Mouse (Mus musculus) left cerebral cortex, postnatal 25 days (tissue): ENCODE measurements at regions not wholly inside any gene's neighbourhood (a gene's known extent, or its start where the extent isn't known, plus 50 kb on each side); places are given as distances from the start of the nearest gene placed in this dataset.
"Not testable (repeated sequence)": the region's sequence is repeated elsewhere in the genome, so short reads cannot be mapped to it uniquely, and the experiment has no call there.

Experiments
- DNase-seq, 2 experiments: peaks; one replicate each; pipeline ENCODE4 v3.0.0; 2022; ENCODE audit warnings: low spot score in 2 of 2, mixed read lengths in 1 of 2
- intact Hi-C: fragments of 180-260 bp; cut with DNase I; formaldehyde crosslinking; loops from one replicate; pipeline ENCODE4 v1.15.1; 2025

DNA sequence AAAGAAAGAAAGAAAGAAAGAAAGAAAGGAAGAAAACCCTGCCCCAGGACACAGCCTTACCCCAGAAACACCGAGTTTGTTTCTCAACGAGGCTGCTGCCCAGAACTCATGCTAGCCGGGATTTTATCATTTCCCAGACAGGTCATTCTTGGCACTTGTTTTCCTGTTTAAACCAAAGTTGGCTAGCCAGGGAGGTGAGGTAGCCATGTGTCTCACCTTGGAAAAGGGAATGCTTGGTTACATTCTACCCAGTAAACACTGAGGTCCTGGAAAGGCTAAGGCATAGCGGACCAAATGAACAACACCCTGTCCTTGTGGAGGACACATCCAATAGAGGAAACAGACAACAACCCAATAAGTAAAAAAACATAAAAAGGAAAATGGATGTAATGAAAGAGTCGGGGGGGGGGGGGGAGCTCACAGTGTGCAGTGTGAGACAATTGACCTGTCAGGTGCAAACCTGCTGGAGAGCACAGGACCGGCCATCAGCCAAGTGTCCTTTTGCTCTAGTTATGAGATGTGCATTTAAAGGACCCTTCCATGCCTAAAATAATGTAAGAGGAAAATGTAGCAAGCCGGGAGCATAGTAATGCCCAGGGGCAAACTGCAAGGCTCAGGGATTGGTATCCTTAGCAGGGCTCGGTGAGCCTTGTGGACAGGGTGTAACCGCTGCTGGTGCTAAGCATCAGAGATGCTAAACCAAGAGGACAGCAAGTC is 78.2 kb upstream of the Fzd7 start:
- intact Hi-C loops: no loop called here
- no peak for DNase-seq

DNA sequence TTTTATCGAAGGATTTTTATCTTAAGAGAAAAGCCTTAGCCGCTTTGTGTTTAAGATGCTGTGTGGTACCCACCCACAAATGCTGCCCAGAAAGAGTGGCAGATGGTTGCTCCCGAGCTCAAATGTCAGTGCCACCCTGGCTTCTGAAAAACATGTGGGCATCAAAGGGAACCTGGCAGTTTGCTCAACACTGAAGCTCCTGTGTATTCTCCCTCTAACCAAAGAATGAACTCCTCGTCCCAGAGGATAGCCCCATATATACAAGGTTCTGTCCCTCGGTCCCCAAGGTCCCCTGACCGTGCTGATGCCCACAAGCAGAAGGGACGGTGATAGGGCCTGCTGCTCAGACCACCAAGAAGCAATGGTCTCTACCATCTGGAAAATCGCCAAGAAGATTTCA is 76.9 kb upstream of the Fzd7 start:
- peak in 1 of 2 experiments; percentile 35 for DNase-seq

GRCm38 (mm10) chr1:59406741-59407306 is 75.4 kb upstream of the Fzd7 start:
- DNase-seq: no peak
- intact Hi-C loops: no loop called here

More for the DNA sequence above, 76.9 kb upstream of the Fzd7 start:
- intact Hi-C loops: no loop called here

- no peak for DNase-seq
- intact Hi-C loops: no loop called here
These were observed 72.6 kb upstream of the Fzd7 start for GRCm38 (mm10) chr1:59409585-59410160.

GRCm38 (mm10) chr1:59413264-59413663 is 69.0 kb upstream of the Fzd7 start:
- no peak for DNase-seq
- intact Hi-C loops: no loop called here

GRCm38 (mm10) chr1:59414401-59415210 is 67.6 kb upstream of the Fzd7 start:
- intact Hi-C loops: no loop called here

DNA sequence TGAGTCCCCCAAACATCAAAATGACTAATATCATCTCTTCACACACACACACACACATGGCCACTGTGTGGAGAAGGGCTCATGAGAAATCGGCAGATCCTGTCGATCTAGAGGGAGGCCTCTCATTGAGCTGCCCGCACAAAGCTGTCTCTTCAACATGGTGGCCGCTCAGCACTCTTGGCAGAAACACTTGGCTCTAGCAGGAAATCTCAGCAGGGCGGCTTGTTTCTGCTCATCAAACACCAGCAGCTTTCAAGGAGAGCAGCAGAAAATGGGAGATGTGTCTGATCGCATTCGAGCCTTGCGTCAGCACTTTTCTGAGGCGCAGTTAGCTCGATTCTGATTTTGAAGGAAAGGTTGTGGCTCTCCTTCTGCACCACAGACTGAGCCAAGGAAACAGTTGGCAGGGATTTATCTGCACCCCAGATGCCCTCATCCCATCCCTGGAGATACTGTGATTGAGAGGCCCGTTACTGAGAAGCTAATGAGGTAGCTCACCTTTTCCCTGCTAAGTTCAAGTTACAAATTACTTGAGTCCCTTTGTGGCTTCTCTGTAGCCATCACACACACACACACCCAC is 66.4 kb upstream of the Fzd7 start:
- peak; percentile 8 to 22 for DNase-seq
- intact Hi-C loops: no loop called here

More at GRCm38 (mm10) chr1:59414401-59415210, 67.6 kb upstream of the Fzd7 start:
- no peak for DNase-seq

GRCm38 (mm10) chr1:59417317-59417716 is 64.9 kb upstream of the Fzd7 start:
- intact Hi-C loops: no loop called here
- DNase-seq: no peak

GRCm38 (mm10) chr1:59417962-59418361 is 64.3 kb upstream of the Fzd7 start:
- intact Hi-C loops: no loop called here

GRCm38 (mm10) chr1:59418748-59419147 is 63.5 kb upstream of the Fzd7 start:
- DNase-seq: no peak
- intact Hi-C loops: no loop called here

More at GRCm38 (mm10) chr1:59417962-59418361, 64.3 kb upstream of the Fzd7 start:
- no peak for DNase-seq

DNA sequence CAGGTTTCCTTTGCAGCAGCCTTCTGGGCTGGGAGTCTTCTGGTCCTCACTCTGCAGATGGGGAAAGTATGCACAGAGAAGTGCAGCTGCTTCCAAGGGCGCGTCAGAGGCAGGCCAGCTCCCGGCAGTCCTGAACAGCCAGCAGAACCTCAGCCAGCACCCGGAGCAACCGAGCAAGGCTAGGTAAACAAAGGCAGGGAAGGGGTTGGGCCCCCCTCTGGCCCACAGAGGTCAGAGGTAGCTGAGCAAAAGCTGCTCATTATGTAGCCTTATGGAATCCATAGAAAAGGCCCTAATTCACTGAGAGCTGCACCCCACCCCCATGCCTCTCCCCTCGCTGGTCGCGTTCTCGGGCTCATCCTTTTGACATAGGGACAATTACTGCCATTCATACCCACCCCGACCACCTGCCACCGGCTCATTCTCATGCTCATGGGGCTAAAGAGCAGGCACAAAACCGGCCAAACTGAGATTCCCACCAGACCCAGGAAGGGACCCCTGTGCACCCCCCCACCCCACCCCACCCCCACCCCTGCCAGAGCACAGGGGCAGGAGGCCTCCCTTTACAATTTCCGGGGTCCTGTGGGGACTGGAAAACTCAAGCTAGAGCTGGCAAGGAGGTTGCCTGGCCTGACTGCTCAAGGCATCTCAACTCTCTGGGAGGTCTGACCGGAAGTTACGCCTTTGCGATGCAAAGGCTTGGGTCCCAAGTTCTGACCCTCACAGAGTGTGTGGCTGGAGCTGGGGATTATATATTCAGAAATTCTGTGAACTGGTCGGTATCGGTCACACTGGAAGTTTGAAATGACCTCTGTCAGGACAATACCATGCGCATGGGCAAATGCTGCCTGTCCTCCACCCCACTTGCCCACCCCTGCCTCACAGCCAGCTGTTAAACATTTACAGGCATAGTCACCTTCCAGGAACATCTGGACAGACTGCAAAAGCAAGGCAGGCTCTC is 59.0 kb upstream of the Fzd7 start:
- intact Hi-C loops: no loop called here
- no peak for DNase-seq

- intact Hi-C loops, DNase-seq: not testable (repeated sequence)
These were observed 56.5 kb upstream of the Fzd7 start for GRCm38 (mm10) chr1:59425771-59426170.

DNA sequence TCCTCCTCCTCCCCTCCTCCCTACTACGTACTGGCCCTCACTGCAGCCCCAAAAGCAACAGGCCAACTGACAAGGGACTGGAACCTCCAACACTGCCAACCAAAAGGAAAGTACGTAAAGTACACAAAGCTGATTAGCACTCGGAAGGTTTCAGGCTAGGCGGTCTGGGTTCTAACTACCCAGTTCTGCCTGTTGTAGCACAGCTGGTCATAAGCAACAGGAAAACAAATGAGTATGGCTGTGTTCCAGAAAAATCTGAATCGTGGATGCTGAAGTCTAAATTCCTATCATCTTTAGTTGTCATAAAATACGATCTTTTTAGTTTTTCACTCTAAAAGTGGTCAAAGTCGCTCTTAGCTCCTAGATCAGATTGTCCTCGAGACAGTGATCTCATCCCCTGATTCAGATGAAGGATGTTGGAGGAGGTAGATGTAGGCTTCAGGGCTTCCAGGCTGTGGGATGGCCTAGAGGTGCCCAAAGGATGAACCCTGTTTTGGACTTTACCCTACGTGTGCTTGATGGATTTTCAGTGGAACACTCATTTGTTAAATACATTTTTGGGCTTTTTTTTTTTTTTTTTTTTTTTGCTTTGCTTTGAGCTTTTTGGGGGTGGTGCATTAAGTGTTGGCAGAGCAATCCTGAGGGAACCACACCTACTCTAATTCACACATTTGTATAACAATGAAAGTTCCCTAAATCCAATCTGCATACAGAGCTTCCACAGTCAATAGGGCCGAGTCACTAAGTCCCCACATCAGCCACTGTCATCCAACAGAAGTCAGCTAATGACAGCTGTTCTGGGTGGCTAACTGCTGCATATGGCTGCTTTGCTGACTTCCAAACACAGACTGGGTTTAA is 55.6 kb upstream of the Fzd7 start:
- no peak for DNase-seq
- intact Hi-C loops: no loop called here

DNA sequence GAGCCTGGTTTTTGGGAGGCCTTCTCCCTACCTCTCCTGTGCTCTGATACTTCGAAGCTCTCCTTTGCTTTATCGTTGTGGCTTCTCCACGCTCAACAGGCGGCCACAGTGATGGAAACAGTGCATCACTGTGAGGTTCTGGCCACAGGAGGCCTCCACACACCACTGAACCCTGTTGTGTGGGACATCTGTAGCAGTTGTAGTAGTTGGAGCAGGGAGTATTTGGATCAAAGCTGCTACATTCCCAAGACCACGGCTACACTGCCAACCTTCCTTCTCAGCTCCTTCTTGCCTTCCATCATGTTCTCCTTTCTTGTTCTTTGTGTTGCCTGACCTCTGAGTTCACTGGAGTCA is 55.0 kb upstream of the Fzd7 start:
- intact Hi-C loops: no loop called here
- DNase-seq: no peak

DNA sequence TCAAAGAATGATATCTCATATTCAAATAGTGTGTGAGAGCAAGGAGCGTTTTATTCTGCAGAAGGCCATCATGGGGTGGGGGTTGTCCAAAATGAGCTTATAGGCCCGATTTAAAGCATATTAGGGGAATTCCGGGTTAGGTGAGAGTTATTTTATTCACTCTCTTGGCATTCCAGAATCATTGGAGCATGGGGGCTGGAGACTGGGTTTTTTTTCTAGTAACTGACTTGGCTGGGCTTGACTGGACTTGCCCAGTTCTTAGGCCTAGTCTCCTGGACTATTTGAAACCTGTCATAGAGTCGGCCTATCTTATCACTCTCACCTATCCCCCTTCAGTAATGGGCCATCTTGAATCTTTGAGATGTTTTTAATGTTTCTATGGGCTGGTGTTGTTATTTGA is 52.9 kb upstream of the Fzd7 start:
- DNase-seq: no peak
- intact Hi-C loops: no loop called here

- DNase-seq: no peak
- intact Hi-C loops: no loop called here
These were observed 52.0 kb upstream of the Fzd7 start for GRCm38 (mm10) chr1:59430234-59430633.

GRCm38 (mm10) chr1:59430886-59431486 is 51.2 kb upstream of the Fzd7 start:
- intact Hi-C loops: no loop called here
- no peak for DNase-seq
